Mouse (Mus musculus) mouse embryonic stem cell (cell line): ENCODE measurements around the gene Fam214b.

ENCODE experiments used
- in situ Hi-C, 2 experiments: fragments of 300-500 bp; cut with MboI; formaldehyde crosslinking; loops; 1 replicate in 1 of 2; 3 replicates in 1 of 2; pipeline ENCODE4 v1.14.3; 2019 to 2020; ENCODE audit warnings: low sequenced_read_pairs in 2 of 2, low pct_unique_long_range_greater_than_20kb in 1 of 2, mixed read lengths in 1 of 2; ENCODE audit not compliant: unreplicated experiment in 1 of 2

Fam214b gene

GRCm38 (mm10) chr4:43045659-43046302 lies at the start of gene Fam214b:
Gene Fam214b, minus strand, starts transcription at chr4:43046220.
- in situ Hi-C loops, result no loop called here

GRCm38 (mm10) chr4:43091183-43091582 lies 45.2 kb upstream of the Fam214b start:
- in situ Hi-C loops, result no loop called here

GRCm38 (mm10) chr4:43089950-43090349 lies 43.9 kb upstream of the Fam214b start:
- in situ Hi-C loops, result no loop called here

GRCm38 (mm10) chr4:43082458-43082857 lies 36.4 kb upstream of the Fam214b start:
- in situ Hi-C loops, result no loop called here

- in situ Hi-C loops, result no loop called here
Measured at GRCm38 (mm10) chr4:43078071-43078718, 32.2 kb upstream of the Fam214b start.

- in situ Hi-C loops, result no loop called here
Measured at GRCm38 (mm10) chr4:43074923-43075322, 28.9 kb upstream of the Fam214b start.

GRCm38 (mm10) chr4:43065471-43065870 lies 19.5 kb upstream of the Fam214b start:
- in situ Hi-C loops, result no loop called here

GRCm38 (mm10) chr4:43060286-43060685 lies 14.3 kb upstream of the Fam214b start:
- in situ Hi-C loops, result no loop called here

GRCm38 (mm10) chr4:43059697-43060096 lies 13.7 kb upstream of the Fam214b start:
- in situ Hi-C loops, result no loop called here

GRCm38 (mm10) chr4:43058753-43059654 lies 13.0 kb upstream of the Fam214b start, which contains the start of gene Unc13b:
Gene Unc13b, plus strand, starts transcription at chr4:43058953.
- in situ Hi-C loops, result no loop called here

- in situ Hi-C loops, result no loop called here
Measured at GRCm38 (mm10) chr4:43058392-43058752, 12.4 kb upstream of the Fam214b start.

- in situ Hi-C loops, result no loop called here
Measured at GRCm38 (mm10) chr4:43057654-43058053, 11.6 kb upstream of the Fam214b start.

- in situ Hi-C loops, result no loop called here
Measured at GRCm38 (mm10) chr4:43052627-43053026, 6.6 kb upstream of the Fam214b start.

- in situ Hi-C loops, result no loop called here
Measured at GRCm38 (mm10) chr4:43047231-43047630, 1.2 kb upstream of the Fam214b start.

- in situ Hi-C loops, result no loop called here
Measured at GRCm38 (mm10) chr4:43046607-43047006, 587 bp upstream of the Fam214b start.

- in situ Hi-C loops, result no loop called here
Measured at GRCm38 (mm10) chr4:43045285-43045658, 748 bp downstream of the Fam214b start.

- in situ Hi-C loops, result no loop called here
Measured at GRCm38 (mm10) chr4:43044673-43045072, 1.3 kb downstream of the Fam214b start.

GRCm38 (mm10) chr4:43043644-43044357 lies 2.2 kb downstream of the Fam214b start:
- in situ Hi-C loops, result no loop called here
